Mouse (Mus musculus) bone marrow, adult 2 months (tissue): ENCODE measurements around the gene Mmab.

ENCODE experiments used
- CTCF ChIP-seq: fragments of 200-500 bp; IDR thresholded peaks from 2 replicates; pipeline ENCODE4 v1.5.1; 2011; ENCODE audit warnings: low read length, control low read depth; ENCODE audit not compliant: control insufficient read depth, insufficient read depth
- POLR2A ChIP-seq: fragments of 200-500 bp; IDR thresholded peaks from 2 replicates; pipeline ENCODE4 v1.6.1; 2011; ENCODE audit warnings: low read depth, mild to moderate bottlenecking, control low read depth, low read length, borderline replicate concordance; ENCODE audit not compliant: control insufficient read depth

GRCm38 (mm10) chr5:114468007-114468406 lies 24.1 kb upstream of the Mmab start:
- TF ChIP-seq CTCF: no peak
- no peak for TF ChIP-seq POLR2A
